Mouse (Mus musculus) granulocyte monocyte progenitor cell, adult 5-6 weeks (primary cell): ENCODE data around the gene Lars2. TPM values are rescaled to one million over a fixed set of nuclear protein-coding genes. Genes with fewer than 3 reads are reported as not detected.
A peak's percentile ranks its signal among the peaks of the same experiment; 100 is the strongest.
"Not testable (repeated sequence)": the region's sequence is repeated elsewhere in the genome, so short reads cannot be mapped to it uniquely, and the experiment has no call there.

Experiments
- ATAC-seq: replicated peaks from 2 replicates; pipeline ENCODE4 v1.8.0; 2016; ENCODE audit warnings: mild to moderate bottlenecking, moderate TSS enrichment, inconsistent platforms; ENCODE audit not compliant: poor library complexity, severe bottlenecking
- total RNA-seq, 2 experiments: library from RNA; stranded (forward) in 1 of 2; stranded (reverse) in 1 of 2; fragments of 200-712, 200-1000 nt in 1 of 2; fragments of >200 nt in 1 of 2; fragmentation: Nextera tagmentation in 1 of 2; gene quantifications; 2 replicates each; pipeline ENCODE4 v1.2.3; 2014 to 2017

Gene Lars2
- 9,988 and 24,943 TPM in 2 replicates for total RNA-seq (2014; fragmentation: Nextera tagmentation)
- 32.5 and 33.6 TPM in 2 replicates for total RNA-seq (2017)

DNA sequence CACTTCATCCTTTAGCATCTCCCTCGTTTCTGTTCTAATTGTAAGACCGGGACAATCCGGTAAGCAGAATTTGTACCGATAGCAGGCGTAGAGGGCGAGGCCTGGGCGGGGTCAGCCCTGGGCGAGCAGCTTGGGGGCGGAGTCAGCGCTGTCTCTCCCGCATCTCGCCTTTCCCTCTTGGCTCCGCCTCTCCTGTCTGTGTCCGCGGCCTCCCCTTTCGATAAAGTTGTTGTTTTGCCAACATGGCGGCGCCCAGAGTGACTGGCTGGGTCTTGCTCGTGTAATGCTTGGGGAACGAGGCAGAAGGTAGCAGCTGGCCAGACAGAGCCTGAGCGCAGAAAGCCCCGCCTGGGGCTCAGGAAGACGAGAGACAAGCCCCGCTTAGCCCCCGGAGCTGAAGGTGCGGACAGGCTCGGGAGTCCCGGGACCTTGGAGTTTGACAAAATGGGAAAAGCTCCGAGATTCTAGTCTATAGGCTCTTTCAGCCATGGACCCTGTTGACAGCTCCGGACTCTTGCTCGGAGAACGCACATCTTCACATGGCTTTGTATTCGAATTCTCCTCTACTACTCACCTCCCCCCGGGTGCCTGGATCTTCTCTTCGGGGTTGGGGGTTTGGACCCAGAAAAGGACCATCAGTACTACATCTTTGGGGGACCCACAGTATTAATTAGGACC lies at the start of gene Lars2:
Gene Lars2, plus strand, starts transcription at position 220 of the 678 bp plus-strand sequence.
- ATAC-seq, result peak; percentile 100

DNA sequence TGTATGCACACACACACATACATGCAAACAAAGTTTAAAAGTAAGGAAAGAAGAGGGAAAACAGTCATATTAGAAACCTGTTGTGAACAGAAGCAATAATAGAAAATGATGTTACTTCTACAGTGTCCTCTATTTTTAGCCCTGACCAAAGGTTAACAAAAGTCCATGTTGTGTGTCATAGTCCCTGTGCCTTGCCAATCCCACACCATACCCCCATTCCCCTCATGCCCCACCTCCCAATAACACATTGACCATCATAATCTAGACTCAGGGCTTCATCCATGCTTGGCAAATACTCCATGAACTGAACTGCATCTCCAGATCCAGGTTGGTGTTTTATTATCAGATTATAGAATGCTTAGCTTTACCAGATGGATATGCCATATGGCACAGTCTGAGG lies 40.6 kb upstream of the Lars2 start:
- no peak for ATAC-seq

DNA sequence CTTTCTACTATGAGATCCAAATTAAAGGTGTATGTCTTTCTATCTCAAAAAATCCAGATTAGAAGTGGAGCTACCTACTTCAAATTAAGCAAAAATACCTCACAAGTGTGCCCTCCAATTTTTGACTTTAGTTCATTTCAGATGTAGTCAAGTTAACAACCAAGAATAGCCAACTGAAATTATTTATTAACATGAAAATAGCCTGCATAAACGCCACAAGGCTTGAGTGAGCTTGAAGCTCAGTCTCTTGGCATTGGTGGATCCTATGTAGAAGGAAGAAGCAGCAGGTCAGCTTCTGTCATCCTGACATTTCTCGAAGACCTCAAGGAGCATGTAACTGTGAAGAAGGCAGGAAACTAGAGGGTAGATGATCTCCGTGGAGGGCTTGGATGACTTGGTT lies 38.4 kb upstream of the Lars2 start:
- no peak for ATAC-seq

DNA sequence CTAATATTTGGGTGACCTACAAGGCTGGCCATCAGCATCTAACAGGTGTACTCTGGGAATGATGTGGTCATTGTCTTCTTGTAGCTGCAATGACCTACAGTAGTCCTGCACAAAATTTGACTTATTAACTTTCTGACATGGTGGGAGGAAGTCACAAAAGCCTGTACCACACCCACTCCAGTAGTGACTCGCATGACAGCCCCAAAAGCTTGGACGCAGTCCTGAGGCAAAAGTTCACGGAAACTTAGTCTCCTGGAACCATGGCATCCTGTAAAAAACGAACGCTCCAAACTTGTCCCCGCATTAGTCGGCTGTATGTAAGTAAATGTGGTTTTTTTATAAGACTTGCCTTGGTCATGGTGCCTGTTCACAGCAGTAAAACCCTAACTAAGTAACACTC lies 36.9 kb upstream of the Lars2 start:
- no peak for ATAC-seq

DNA sequence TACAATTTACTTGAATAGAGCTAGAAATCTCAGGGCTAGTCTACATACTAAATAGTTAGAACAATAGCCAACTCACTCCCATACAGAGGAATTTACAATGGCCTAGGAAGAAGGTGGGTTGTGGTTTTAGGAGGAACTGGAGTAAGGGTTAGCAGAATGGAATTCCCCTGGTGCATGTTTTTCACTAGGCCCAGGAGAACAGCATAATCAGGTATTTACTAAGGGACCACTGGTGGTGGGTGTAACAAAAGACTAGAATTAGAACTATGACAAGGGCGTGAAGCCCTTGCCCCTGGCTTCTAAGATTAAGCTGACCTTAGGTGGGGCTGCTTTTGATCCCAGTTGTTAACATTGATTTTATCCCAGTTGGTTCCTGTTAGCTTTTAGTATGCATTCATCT lies 36.5 kb upstream of the Lars2 start:
- ATAC-seq, result not testable (repeated sequence)

DNA sequence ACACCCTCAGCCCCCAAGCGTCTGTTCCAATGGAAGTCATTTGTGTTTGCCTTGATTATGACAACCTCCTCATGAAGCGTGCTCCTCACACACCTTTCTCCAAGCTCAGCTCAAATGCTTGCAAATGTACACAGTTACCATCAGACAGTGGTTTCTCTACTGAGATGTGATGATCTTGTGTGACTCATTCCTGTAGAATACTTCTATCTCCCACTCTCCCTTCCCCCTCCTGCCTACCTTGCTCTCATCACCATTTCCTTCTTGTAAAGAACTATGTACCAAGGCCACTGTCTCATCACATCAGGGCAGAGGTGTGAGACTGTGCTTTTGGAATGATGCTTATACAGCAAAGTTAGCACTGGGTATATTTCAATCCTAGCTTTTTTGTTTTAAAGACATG lies 33.2 kb upstream of the Lars2 start:
- no peak for ATAC-seq

DNA sequence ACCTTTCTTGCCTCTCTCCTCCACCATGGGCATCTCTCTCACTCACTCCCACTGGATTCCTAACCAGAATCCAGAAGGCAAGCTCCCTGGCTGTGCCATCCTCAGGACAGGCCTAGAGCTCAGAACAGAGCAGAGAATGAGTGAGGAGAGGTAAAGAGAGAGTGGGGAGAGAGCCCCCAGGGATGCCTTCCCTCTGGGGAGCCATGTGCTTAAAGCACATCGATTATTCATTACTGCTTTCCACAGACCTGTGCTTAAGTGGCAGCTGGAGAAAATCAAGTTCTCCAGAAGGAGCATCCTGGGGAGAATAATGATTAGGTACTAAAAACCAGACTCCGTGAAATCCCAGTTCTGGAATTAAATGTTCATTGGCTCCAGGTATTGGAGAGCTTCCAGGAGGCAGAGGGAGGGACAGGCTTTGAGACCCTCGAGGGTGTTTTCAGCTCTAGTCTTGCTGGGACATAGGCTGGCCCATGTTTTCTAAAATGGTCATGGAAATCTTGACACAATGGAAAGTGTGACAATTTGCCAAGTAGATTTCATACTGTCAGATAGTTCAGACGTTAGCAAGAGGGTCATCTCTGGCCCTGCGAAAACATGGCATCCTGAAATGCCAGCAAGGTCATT lies 31.6 kb upstream of the Lars2 start:
- ATAC-seq, result no peak

DNA sequence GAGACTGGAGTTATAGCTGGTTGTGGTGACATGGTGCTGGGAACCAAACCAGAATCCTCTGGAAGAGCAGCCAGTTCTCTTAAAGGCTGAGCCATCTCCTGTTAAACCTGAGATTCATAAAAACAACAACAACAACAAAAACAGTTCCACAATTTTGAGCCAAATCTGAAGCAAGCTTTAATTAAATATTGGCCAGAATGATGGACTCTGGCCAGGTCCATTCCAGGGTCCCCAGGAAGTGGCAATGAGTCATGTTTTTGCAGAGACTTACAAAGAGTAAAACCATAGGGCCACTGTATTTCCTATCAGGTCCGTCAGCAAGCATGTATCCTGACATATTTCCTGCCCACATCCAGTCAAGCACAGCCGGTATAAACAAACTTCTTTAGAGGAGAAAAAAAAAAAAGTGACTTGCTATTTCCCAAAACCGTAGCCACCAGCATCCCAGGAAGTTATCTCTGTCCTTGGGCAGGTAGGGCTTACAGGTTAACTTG lies 27.0 kb upstream of the Lars2 start:
- no peak for ATAC-seq

DNA sequence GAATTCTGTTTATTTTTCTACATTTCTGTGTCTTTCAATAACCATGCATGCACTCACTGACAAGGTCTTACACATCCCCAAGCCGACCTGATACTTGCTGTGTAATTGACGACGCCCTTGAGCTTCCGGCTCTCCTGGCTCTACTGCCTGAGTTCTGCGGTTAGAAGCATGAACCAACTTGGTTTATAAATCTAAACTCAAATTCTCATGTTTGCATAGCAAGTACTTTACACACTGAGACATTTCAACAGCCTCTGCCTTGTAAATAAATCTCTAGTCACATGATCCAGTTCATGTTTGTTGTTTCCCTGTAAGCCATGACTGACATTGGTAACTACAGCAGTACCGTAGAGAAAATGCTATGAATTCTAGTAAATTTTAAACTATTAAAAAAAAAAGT lies 25.5 kb upstream of the Lars2 start:
- no peak for ATAC-seq

DNA sequence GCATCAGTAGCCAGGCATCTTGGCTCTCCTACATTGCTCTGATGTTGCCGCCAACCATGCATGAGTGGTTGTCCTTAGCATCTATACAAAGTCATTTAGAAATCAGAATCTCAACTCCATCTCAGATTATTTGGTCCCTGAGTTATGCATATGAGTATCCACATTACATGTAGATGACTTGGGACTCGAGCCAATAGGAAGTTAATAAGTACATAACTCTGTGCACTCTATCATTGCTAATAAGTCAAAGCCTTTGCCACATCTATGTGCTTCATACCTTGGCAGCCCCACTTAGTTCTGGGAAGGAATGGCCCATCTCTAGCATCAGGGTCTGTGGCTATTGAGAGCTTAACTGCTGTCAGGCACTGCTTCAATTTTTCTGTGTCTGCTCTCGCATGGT lies 23.7 kb upstream of the Lars2 start:
- no peak for ATAC-seq

DNA sequence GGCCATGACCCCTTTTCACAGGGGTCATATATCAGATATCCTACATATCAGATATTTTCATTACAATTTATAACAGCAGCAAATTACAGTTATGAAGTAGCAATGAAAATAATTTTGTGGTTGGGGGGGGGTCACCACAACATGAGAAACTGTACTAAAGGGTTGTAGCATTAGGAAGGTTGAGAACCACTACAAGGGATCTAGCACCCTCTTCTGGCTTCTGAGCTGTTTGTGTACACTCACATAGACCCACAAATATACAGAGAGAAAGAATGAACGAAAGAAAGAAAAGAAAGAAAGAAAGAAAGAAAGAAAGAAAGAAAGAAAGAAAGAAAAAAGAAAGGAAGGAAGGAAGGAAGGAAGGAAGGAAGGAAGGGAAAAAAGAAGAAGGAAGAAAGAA lies 17.4 kb upstream of the Lars2 start:
- ATAC-seq, result not testable (repeated sequence)

DNA sequence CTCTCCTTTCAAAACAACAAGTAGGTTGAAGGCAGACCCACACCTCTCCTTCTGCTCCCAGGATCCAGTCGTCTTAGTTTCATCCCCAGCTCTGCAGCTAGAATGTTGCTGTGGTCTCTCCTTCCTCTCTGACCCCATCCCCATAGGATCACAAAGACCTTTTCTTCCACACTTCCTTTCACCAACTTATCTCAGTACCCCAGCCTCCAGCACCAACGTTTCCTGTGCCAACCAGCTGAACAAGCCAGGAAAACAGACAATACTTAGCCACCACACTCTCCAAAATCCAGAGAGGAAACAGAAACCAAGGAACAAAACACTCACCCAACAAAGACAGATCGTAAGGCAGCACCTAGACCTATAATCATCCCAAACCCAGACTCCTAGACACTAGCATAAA lies 6.7 kb upstream of the Lars2 start:
- no peak for ATAC-seq

DNA sequence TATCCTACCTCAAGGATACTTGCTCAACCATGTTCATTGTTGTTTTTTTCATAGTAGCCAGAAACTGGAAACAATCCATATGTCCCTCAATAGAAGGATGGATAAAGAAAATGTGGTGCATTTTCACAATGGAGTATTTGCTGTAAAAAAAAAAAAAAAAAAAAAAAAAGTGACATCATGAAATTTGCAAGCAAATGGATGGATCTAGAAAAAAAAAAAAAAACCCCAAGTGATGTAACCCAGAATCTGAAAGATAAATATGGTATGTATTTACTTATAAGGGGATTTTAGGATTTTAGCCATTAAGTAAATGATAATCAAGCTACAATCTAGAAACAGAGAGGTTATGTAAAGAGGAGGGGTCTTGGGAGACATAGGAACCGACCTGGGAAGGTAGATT lies 1.4 kb upstream of the Lars2 start:
- ATAC-seq, result no peak

DNA sequence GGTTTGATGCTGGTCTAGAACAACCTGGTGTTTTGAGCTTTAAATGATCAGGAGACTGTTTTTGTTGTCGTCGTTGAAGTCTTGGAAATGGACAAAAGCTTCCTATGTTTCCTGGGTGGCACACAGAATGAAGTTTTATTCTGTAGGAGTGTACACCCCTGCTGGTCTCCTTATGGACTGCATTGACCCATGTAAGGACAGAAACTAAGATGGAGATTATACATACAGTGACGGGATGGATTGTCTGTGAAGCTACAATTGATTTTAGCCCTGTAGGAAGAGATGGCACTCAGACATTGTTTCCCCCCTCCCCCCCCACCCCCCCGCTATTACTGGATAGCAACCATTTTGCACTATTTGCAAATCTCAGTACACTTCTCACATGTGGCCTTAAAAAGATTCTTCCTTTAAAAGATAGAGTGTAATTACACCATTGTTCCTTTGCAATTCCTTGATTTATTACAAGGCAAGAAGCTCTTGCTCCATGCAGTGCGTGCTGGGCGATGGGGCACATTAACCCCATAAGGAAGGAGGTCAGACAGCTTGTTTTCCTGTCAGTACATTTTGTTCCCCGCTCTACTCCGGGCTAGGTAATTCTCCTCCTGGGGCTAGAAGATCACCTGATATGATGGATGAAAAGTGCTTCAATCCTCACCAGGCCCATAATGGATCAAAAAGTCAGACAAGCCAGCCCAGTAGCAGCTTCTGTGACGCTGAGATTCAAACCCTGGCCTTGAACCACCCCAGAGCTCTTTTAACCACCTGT lies 602 bp upstream of the Lars2 start:
- ATAC-seq, result peak; percentile 23; the same call in 1 of the 2 replicates

DNA sequence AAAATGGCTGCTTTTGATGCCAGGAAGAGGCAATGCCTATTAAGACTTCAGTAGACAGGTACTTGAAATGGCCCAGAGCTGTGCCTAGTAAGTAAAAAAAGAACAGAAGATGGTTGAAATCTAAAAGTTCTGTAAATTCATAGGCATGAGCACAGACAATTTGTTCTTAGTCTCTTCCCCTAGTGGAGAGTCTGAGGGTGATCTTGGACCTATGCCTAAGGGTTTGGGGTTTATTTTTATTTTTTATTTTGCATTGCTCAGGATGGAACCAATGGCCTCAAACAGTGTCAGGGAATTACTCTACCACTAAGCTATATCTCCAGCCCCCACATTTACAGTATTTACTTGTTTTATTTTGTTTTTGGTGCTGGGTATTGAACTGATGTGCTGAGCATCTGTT lies 909 bp downstream of the Lars2 start:
- no peak for ATAC-seq

DNA sequence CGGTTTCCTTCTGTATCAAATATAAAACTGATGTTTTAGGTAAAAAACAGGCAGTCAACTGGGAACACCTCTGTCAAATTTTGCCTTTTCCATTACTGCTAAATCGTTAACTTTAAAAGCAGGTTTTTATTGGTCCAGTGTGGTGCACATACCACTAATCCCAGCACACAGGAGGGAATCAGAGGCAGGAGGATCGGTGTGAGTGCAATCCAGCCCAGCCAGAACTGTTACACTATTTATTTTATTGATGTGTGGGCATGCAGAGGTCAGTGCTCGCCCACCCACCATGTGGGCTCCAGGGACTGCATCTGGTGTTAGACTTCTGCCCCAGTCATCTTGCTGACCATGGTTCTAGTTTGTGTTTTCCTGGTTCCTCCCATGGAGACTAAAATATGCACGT lies 15.7 kb downstream of the Lars2 start:
- no peak for ATAC-seq

DNA sequence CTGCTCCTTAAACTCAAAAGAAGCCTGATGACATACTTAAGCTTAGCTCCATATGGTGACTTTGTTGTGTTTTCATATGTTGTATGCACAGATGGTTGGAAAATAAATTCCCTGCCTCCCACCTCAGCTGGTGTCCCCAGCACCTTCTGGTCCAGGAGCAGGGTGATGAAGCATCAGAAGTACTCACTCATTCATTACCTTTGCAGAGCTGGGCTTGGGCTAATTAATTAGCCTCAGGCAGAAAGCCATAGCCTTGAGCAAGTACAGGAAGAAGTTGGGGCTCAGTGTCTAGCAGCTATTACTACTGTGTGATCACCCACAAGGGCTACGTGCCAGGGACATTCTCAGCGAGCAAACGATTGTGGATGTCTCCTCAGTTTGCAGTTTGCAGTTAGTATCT lies 18.0 kb downstream of the Lars2 start:
- no peak for ATAC-seq

DNA sequence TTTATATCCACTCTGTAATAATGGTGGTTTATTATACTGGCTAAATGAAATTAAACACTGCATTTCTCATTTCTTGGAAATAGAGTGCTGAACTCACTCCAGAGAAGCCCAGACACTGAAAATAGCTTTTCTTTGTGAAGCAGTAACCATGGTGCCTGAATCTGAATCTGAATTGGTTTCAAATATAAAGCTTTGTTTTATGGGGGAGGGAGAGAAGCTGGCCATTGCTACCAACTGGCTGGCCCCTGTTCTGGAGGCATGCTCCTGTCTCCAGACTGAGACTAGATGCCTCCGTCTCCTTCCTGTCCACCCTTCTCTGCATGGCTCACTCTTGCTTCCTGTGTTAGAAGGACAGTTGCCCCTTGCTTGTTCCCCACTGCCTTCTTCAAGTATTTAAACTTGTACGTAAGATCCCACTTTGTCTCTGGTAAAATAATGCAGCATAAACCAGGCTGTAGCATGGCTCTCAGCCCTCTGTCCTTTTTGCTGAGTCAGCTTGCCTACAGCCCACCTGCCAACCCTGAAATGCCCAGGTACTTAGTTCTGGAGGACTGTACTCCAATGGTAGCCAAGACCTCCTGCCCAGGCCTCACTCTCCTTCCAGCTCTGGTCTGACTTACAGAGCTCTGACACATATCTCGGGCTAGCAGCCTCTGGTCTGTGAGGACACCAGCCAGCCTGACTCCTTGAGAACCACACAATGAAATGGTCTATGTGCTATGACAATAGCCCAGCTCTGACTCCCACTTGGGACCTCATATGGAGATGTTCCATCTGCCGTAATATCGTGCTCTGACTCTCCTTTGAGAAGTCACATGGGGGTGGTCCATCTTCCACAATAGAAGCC lies 18.8 kb downstream of the Lars2 start:
- ATAC-seq, result no peak

DNA sequence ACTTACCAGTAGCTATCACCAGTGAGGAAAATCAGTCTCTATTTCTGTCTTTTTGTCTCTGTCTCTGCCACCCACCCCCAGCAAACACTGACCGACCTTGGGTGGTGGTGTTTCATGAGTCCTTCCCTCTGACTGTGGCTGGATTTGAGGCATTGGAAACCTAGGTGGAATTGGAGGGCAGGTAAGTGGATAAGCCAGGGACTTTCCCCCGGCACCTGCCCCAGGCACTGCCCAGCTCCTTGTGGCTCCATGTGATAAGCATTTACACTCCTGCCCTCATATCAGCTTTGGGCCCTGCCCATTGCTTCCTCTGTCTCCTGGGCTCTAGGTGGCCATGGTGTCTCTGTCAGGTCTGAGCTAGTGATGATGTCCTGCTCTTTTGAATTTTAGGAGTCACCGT lies 19.6 kb downstream of the Lars2 start:
- no peak for ATAC-seq
